Mouse (Mus musculus): ENCODE measurements around the gene Nup93.

- TF ChIP-seq CTCF (IDR thresholded peaks at IDR 0.05; ENCODE audit: control insufficient read depth, insufficient read depth, insufficient read length) (no peak), USF1 (IDR thresholded peaks at IDR 0.05; ENCODE audit: low read depth) (no peak), FOSL1 (IDR thresholded peaks at IDR 0.05; ENCODE audit: insufficient read depth, low read length, poor library complexity, severe bottlenecking) (no peak), MYOG (IDR thresholded peaks at IDR 0.05; ENCODE audit: control insufficient read depth, extremely low read depth, insufficient read length) (no peak), MYOD1 (IDR thresholded peaks at IDR 0.05; ENCODE audit: control insufficient read depth, insufficient read length, low read depth) (no peak)
These were observed 55.9 kb downstream of the Nup93 start for GRCm38 (mm10) chr8:94270309-94270708.
